Mouse (Mus musculus) gastrocnemius, adult 18-20 months (tissue): ENCODE data around the gene Derl3. TPM values are rescaled to one million over a fixed set of nuclear protein-coding genes. Genes with fewer than 3 reads are reported as not detected.

Experiments
- DNase-seq: peaks from one replicate; pipeline ENCODE4 v3.0.0; 2021; ENCODE audit warnings: low spot score
- total RNA-seq, 2 experiments: library from RNA; stranded (reverse); gene quantifications; 2 replicates each; pipeline ENCODE4 v1.2.3; 2021

The Derl3 gene
- total RNA-seq, 2 experiments from 2014 or later: 0.38 TPM; not detected in 1

- no peak for DNase-seq
These were observed 19.9 kb downstream of the Derl3 start for GRCm38 (mm10) chr10:75913013-75913589.

- no peak for DNase-seq
These were observed 22.3 kb downstream of the Derl3 start for GRCm38 (mm10) chr10:75915557-75915956.

- no peak for DNase-seq
These were observed 23.6 kb downstream of the Derl3 start for GRCm38 (mm10) chr10:75916840-75917239.

- DNase-seq: no peak
These were observed 25.8 kb downstream of the Derl3 start for GRCm38 (mm10) chr10:75919026-75919425.

GRCm38 (mm10) chr10:75921026-75921725 lies 28.0 kb downstream of the Derl3 start, which contains the start of gene Smarcb1:
Gene Smarcb1 (minus strand): TSS chr10:75921617.
- DNase-seq: peak; percentile 94

- no peak for DNase-seq
These were observed 28.7 kb downstream of the Derl3 start for GRCm38 (mm10) chr10:75921726-75922560.

- no peak for DNase-seq
These were observed 31.1 kb downstream of the Derl3 start for GRCm38 (mm10) chr10:75924324-75924723.

GRCm38 (mm10) chr10:75926396-75926795 lies 33.2 kb downstream of the Derl3 start:
- no peak for DNase-seq

GRCm38 (mm10) chr10:75930304-75930703 lies 37.1 kb downstream of the Derl3 start:
- no peak for DNase-seq

GRCm38 (mm10) chr10:75931311-75931710 lies 38.1 kb downstream of the Derl3 start:
- DNase-seq: no peak

- DNase-seq: no peak
These were observed 39.0 kb downstream of the Derl3 start for GRCm38 (mm10) chr10:75932081-75932678.

GRCm38 (mm10) chr10:75932891-75933290 lies 39.7 kb downstream of the Derl3 start, which contains the start of gene Chchd10:
Gene Chchd10 (plus strand): TSS chr10:75933130.
- DNase-seq: no peak

GRCm38 (mm10) chr10:75934991-75935390 lies 41.8 kb downstream of the Derl3 start:
- no peak for DNase-seq

GRCm38 (mm10) chr10:75935680-75936541 lies 42.7 kb downstream of the Derl3 start, which contains the start of gene Mmp11:
Gene Mmp11 (minus strand): TSS chr10:75936496.
- DNase-seq: peak; percentile 75

GRCm38 (mm10) chr10:75936909-75937667 lies 43.9 kb downstream of the Derl3 start:
- DNase-seq: no peak

- peak; percentile 38 for DNase-seq
These were observed 44.8 kb downstream of the Derl3 start for GRCm38 (mm10) chr10:75937851-75938643.

- no peak for DNase-seq
These were observed 46.4 kb downstream of the Derl3 start for GRCm38 (mm10) chr10:75939481-75940234.

GRCm38 (mm10) chr10:75940520-75940919 lies 47.3 kb downstream of the Derl3 start, which contains the start of gene Gm867:
Gene Gm867 (minus strand): TSS chr10:75940672.
- no peak for DNase-seq
